Mouse (Mus musculus): ENCODE data around the gene Nqo1.

DNA sequence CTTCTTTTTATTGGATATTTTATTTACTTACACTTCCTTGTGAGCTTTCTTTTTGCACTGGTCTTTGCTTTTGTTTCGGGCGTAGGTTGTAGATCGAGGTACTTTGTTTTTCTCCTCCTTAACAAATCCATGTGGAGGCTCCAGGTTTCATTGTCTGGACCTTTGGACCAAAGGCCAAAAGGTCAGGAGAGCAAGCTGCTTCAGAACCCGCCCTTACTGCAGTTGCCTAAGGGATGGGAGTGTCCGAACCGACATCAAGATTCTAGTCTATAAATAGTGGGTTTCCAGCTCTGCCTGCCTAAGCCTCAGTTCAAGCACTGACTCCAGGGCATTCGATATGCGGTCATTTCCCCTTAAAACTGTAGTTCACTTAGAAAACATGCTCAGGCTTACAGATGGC lies 46.1 kb upstream of the Nqo1 start:
- TF ChIP-seq POLR2A (IDR thresholded peaks at IDR 0.05; ENCODE audit: low read depth, low read length): no peak
- no peak for TF ChIP-seq CTCF (IDR thresholded peaks at IDR 0.05; ENCODE audit: borderline replicate concordance, insufficient read depth, low read length)

Data from embryonic fibroblast, embryonic 13.5 days (primary cell).